Mouse (Mus musculus): ENCODE data around the gene Mrpl45.
"Not testable (repeated sequence)": the region's sequence is repeated elsewhere in the genome, so short reads cannot be mapped to it uniquely, and the experiment has no call there.

GRCm38 (mm10) chr11:97312871-97313270 lies 2.6 kb upstream of the Mrpl45 start:
- TF ChIP-seq CTCF (IDR thresholded peaks at IDR 0.05; ENCODE audit: low read depth, low read length); POLR2AphosphoS5 (IDR thresholded peaks at IDR 0.05; ENCODE audit: insufficient replicate concordance, low read depth, low read length); GATA1 (IDR thresholded peaks at IDR 0.05; ENCODE audit: borderline replicate concordance, low read length); TAL1 (conservative IDR thresholded peaks at IDR 0.05; ENCODE audit: low read depth, low read length); GATA2 (IDR thresholded peaks at IDR 0.05; ENCODE audit: borderline replicate concordance, low read depth, low read length): not testable (repeated sequence)

Data from G1E (cell line).